Mouse (Mus musculus): ENCODE results near the gene Sucla2. TPM values are rescaled to one million over a fixed set of nuclear protein-coding genes. Genes with fewer than 3 reads are reported as not detected.

Sucla2 gene
- 349 and 391 TPM in 2 replicates for polyA plus RNA-seq (2015; fragmentation: Nextera tagmentation; extraction: Ambion mirVana)

GRCm38 (mm10) chr14:73524766-73525448 is at the start of gene Sucla2:
Sucla2 (plus strand) TSS chr14:73525319.

GRCm38 (mm10) chr14:73509765-73510423 is 15.2 kb upstream of the Sucla2 start, which contains the start of gene Med4:
Med4 (plus strand) TSS chr14:73510025.

GRCm38 (mm10) chr14:73548051-73548450 is 22.9 kb downstream of the Sucla2 start, which contains the start of gene Nudt15:
Nudt15 (minus strand) TSS chr14:73548242.

Other genes with a start within 250 kb of the Sucla2 start
- 26.7 and 29.3 TPM in 2 replicates for gene Rb1, start 199.5 kb upstream of the Sucla2 start, polyA plus RNA-seq (2015; fragmentation: Nextera tagmentation; extraction: Ambion mirVana)
- 846 and 1,097 TPM in 2 replicates for gene Itm2b, start 140.0 kb upstream of the Sucla2 start, polyA plus RNA-seq (2015; fragmentation: Nextera tagmentation; extraction: Ambion mirVana)
- gene Med4, start 15.3 kb upstream of the Sucla2 start, polyA plus RNA-seq (2015; fragmentation: Nextera tagmentation; extraction: Ambion mirVana), result 42.7 and 44.8 TPM in 2 replicates
- 3.9 and 4.5 TPM in 2 replicates for gene Nudt15, start 22.9 kb downstream of the Sucla2 start, polyA plus RNA-seq (2015; fragmentation: Nextera tagmentation; extraction: Ambion mirVana)
- gene Gm21750, start 135.9 kb downstream of the Sucla2 start, polyA plus RNA-seq (2015; fragmentation: Nextera tagmentation; extraction: Ambion mirVana), result not detected in 2 replicates